Mouse (Mus musculus) testis, postnatal 10 days (tissue): ENCODE data around the gene Rapgef5.

ENCODE experiments used
- DNase-seq: peaks from one replicate; pipeline ENCODE4 v3.0.0; 2021; ENCODE audit warnings: low spot score

Rapgef5 gene

DNA sequence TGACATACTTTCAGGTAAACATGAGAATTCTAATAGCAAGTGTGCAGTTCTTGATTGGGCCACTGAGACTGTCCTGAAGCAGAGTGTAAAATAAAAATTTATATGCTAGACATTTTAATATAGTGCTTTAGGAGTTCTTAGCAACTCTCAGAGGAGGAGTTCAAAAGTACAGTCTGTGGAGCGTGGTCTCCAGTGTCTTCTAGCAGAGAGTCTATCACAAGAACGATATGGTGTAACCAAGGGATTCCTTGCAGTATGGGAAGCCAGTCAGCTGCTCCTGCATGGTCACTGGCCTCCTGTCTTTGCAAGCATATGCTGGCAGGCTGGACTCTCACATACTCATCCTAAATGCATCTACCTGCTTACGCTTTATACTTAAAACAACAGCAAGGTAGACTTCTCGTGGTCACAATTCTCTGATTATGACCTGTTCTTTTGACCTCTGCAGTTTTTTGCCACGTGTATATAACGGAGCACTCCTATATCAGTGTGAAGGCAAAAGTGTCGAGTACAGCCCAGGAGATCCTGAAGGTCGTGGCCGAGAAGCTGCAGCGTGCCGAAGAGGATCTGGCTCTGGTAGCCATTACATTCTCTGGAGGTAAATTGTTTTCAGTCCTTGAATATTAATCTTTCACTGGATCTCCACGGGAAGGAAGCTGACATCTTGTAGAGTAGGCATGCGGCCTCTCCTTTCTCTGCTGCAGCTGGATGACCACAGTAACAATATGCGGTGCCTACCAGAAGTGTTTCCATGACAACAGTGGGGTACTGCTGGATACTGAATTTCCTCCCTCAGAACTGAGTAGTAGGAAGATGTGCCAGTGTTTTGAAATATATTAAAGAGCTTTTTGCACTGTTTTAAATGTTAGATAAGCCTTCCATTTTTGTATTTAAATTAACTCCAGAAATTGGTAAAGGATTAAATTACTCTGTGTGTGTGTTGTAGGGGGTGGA, 204.8 kb downstream of the Rapgef5 start:
- no peak for DNase-seq

DNA sequence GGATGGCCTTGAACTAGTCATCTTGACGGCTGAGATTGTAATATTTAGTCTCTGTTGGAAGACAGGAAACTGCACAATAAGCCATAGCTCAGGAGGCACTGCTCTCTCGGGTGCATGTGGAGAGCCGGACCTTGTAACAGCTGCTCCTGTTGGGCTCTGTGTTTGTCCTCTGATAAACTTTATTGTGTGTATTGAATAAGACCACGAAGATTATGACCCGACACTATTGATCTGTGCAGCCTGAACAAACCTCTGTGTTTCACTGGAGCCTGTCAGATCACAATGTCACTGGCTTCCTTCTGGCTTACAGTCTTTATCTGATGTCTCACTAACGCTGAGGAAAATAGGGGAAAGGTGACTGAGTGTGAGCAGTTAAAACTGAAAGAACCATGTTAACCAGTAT, 205.5 kb downstream of the Rapgef5 start:
- DNase-seq = no peak

DNA sequence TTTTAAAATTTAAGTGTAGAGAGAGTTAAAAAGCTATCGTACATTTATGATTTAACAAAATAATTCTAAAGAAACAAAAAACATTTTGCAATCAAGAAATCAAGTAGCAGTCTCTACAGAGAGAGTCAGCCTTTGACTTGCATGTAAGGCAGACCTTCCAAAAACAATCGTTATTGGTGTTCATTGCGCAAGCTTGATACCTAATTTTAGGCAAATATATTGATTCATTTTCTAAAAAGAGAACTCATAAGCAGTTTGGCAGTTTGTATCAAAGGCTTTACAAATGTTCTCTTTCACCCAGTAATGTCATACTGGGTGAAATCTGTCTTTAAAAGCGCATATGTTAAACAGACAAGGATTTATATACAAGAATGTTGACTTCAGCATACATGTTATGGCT, 208.7 kb downstream of the Rapgef5 start:
- DNase-seq = no peak

DNA sequence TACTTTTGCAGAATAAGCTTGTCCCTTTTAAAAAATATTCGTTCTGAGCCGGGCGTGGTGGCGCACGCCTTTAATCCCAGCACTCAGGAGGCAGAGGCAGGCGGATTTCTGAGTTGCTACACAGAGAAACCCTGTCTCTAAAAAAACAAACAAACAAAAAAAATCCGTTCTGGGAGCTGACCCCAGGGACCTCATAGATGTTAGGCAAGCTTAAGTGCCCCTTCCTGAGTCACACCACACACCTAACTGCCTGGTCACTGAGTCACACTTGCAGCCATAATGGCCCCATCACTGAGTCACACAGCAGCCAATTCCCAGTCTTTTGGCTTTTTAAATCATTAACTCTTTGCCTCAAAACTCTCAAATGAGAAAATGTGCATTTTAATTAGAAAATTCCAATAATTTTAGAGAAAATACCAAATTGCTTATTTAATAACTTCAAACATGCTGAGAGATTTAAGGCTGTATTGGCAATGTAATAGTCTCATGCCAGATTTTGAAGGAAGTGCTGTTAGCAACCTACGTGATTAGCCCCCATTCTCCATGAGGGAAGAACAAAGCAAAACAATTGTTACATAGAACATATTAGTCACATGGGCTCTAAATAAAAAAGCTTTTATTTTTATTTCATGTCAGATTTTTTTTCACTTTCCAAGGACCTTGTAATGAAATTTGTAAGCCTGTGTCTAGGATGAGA, 211.3 kb downstream of the Rapgef5 start:
- DNase-seq = no peak

DNA sequence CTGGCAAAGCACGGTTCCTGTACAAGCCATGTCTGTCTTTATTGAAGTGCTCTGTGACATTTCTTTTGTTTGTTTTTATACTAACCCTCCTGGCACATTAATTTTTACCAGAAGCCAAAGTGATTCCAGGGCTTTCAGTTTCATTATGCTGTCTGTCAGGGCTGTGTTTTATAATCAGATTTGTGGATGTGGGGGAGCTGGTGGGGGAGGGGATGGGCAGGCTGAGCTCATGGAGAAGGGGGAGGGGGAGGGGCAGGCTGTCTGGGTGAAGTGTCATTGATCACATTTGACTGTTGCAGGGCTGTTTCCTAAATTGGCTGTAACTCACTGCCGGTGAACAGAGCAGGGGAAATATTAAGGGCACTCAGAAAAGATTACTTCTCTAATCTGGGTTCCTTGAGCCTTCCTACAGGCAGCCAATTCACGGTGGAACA, 211.9 kb downstream of the Rapgef5 start:
- DNase-seq = peak; percentile 59

DNA sequence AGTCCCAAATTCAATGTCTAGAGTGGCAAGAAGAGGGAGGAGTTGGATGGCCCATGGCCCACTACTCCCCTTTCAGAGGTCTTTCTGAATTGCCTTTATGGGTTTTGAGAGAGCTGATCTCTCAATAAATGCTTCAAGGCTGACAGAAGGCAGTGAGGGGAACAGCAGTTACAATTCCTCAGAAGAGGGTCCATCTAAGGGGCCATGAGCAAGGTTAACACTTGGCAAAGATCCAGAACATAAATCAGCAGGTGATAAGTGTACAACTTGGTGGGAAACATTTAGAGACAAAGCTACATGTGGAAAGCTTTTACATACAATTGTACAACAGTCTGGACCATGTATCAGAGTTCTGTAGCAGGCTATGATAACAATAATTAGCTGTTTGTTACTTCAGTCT, 217.3 kb downstream of the Rapgef5 start:
- DNase-seq = no peak

DNA sequence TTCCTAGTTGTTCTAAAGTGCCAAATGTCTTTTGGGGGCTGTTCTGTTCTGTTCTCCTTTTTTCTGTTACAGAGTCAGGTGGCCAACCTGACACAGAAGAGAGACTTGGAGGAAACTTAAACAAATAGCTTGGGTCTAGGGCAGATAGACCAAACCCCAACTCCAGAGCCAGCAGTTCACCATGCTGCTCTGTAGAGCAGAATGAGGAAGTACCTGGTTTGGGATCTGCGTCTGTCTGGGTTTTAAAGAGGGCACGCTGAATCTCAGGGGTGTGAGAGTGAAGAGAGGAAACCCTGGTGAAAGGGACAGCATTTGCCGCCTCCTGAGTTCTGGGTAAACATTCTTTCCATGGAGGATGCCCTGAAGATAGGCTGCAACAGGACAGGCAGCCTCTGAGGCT, 219.9 kb downstream of the Rapgef5 start:
- DNase-seq = no peak

DNA sequence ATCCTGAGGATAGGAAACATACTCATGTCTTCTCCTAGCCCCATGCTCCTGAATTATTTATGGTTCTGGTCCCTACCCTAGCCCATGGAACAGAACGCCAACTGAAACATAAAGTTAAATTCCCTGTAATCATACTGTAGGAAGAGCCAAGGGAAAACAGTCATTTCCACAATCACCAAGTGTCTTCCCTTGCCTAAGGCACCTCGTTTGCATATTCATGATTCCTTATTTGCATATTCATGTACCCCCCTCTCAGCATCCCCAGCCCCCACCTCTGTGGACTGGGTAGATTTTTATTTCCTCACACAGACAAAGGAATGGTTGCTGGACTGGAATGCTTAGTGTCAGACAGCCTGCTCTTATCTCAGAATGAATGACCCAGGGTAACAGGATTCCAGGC, 220.6 kb downstream of the Rapgef5 start:
- no peak for DNase-seq

DNA sequence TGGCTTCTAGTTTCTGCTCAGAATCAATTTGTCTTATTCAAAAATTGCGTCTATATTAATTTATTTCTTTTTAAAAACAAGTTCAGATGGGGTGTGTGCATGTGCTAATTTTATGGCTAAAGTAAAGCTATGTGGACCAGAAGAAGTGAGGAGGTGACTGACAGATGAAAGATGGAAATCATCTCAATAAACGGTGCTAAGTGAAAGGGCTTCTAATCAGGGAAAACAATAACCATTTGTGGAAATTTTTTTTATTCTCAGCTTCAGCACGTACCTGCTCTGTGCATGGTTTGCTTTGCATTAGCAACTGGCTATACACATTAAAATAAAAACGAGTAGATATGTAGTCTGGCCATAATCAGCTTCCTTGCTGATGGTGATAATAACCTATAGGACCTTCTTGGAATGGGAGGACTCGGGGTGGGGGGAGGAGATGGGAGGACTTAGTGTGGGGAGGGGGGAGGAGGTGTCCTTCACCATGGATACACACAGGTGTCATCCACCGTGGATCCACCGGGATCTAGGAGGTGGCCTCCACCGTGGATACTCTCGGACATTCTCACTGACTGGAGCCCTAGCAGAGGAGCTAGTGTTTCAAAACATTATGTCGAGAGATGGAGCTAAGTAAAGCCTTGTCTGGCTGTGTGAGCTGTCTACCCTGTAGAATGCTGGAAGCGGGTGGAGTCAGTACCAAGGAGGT, 221.2 kb downstream of the Rapgef5 start:
- DNase-seq = no peak

DNA sequence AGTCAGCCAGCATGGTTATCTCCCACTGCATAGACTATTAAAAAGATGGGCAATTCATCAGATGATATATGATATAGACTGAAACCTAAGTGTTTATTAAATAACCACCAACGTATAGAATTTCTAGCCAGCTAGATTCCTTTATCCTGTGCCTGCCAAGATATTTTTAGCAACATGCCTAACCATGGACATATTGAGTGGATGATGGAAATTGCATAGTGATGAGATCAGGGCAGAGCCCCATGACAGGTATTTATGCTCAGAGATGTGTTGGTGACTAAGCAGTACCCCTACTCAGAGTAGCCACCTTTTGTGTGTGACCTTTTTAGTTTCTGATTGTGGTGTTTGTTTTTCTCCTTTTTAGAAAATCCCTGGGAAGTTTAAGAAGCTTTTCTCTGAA, 226.2 kb downstream of the Rapgef5 start:
- DNase-seq = no peak

DNA sequence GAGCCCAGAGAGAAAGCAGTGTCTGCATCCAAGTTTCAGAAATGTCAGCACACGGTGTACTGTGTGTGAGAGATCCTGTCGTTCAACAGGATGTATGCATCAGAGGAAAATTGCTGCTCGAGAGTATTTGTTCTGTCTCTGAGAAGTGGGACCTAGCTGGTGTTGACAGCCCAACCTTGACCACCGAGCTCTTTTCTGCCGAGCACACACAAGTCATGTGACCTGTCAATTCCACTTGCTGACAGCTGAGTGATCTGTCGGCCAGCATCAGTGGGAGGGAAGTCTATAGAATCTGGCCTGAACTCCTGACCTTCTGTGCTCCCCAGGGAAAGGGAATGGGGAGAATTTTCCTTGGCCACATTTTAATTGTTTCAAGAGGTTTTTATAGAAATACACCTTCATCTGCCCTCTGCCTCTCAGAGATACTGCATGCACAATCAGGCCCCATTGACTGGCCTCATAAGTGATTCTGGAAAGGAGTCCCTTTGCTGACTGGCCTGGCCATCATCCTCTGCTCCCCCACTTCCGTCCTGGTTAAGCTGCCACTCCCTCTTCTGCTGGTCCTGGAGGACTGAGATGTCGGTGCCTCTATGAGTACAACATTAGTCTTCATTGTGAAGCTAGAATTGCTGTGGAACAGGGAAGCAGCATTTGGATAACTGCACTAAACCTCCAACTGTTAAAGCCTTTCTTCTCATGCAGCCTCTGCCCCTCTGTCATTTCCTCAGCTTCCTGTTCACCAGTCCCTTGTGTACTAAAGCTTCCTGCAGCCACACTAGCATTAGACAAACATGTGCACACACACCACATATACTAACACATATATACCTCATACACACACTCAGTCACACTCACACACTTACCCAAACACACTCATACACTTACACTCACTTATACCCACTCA, 228.6 kb downstream of the Rapgef5 start:
- DNase-seq = no peak

DNA sequence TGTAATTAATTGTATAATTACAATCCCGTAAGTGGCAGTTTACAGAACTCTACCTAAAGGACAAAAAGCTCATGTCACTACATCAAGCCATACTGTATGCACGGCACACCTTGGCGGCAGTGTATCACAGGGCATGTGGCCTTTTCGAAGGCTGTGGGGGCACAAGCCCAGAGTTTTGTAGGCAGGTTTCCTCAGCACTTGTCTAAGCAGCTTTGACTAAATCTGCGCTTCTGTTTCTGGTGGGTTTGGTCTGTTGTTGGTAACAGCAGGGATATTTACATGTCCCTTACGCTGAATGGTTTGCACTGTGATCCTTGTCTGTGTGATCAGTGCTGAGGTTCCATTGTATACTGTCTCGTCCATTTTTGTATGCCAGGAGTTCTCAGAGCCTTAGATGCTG, 230.3 kb downstream of the Rapgef5 start:
- DNase-seq = no peak

DNA sequence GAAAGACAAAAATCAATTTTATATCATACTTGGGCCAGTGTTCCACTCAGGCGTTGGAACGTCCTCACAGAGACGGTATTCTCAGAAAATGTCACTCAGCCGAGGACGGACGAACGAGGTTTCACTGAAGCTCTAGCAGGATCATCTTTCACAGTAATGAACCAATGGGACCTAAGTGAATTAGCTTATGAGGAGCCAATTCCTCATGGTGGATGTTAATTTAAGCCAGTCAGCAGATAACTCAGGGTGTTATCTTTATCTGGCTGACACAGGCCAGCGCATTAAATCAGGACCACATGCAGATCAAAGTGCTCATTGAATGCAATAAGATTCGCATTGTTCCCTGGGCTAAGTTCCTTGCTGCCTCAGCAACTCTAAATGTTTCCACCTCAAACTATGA, 234.8 kb downstream of the Rapgef5 start:
- no peak for DNase-seq

DNA sequence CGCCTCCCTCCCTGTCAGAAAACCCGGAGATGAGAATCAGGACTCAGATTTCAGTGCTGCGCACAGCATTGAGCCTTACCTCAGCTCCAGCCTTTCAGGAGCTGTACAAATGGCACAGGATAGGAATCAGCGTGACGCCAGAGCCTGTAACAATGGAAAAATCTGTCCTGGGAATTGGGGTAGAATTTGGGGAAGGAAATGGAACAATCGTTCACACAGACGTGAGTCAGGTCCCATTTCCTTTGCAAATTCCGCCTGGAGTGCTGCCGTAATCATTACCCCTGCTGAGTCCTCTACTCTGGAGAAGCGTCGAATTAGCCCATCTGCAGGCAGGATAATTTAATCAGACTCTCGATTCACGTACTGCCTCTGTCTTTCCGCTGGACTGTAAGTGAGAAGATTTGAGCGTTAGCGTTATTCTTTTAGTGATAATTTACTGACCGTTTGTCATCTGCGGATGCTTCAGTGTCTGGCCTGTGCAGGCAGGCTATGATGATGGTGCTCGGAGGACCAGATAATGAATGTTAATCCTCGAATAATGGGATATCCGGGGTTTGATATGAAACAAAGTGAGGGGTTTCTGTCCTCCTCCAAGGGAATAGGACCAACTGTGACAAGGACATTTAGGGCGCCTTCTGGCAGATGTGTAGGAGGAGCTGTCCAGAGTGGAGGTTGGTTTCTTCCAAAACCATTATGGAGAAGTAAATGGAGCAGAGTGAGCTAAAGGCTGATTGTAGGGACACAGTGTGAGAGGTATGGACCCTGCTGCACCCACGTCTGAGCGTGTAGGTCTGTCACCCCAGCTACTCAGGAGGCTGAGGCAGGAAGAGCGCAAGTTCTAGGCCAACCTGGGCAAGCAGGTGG, 235.5 kb downstream of the Rapgef5 start:
- no peak for DNase-seq

DNA sequence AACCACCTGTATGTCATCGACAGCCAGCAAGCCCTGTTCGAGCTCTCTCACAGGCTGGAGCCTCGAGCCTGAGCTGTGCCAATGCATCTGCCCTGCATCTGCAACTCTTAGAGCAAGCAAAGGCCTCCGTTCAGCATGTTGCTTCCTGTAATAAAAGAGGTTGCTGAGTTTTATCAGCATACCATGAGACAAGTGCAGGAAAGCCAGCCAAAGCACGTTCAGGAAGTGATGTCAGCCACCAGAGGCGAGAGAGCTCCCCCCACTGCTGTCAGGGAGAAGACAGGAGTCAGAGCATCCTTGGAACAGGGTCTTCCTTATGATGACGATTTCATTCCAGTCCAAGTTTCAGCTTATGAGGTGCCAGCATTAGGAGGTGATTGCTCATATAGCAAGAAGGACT, 239.7 kb downstream of the Rapgef5 start:
- no peak for DNase-seq

DNA sequence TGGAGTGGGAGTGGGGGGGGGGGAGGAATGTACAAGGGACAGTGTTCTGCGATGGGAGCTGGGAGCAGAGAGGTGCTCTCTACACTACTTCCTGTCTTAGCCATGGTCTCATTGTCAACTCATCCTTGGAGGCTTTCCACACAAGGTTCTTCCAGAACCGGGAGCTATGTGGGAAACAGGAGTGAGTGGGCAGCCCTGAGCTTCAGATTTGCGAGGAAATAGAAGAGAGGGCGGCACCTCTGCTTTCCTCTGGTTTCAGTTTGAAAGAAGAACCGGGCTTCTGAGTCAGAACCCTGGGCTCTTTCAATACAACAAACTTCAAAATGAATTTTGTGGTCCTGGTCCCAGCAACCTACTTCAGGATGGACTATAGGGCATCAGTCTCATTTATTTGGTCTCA, 244.1 kb downstream of the Rapgef5 start:
- no peak for DNase-seq

DNA sequence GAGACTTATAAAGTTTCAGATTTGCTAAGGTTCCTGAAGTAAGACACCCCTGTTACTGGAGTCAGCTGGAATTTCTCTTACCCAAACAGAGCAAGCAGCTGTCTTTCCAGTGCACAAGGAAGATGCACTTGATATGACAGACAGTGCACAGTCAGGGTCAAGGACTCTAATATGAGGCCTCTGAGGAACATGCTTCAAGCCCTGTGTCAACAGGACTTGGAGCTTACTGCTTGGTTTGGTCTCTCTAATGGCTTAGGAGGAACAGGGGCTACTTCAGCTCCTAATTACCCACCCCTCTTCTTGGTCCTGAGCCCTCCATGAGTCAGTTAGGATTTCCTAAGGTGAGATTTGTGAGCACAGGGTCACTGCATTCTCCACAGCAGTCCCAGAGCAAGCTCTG, 244.6 kb downstream of the Rapgef5 start:
- no peak for DNase-seq

DNA sequence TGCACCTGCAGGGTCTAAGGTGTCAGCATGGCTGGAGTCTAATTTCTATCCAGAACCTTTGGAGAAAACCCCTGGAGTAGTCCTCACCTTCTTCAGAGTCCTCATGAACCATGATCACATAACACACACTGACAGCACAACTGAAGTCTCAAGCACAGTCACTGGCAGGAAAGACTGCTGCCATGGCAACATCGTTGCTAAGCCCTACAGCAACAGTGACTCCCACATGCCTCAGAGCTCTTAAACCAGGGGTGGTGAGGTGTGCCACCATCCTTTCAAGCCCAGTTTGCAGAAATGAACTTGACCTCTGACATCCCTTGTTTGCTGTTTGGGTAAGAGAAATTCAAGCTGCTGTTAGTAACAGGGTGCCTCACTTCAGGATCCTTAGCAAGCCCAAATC, 245.4 kb downstream of the Rapgef5 start:
- DNase-seq = no peak

DNA sequence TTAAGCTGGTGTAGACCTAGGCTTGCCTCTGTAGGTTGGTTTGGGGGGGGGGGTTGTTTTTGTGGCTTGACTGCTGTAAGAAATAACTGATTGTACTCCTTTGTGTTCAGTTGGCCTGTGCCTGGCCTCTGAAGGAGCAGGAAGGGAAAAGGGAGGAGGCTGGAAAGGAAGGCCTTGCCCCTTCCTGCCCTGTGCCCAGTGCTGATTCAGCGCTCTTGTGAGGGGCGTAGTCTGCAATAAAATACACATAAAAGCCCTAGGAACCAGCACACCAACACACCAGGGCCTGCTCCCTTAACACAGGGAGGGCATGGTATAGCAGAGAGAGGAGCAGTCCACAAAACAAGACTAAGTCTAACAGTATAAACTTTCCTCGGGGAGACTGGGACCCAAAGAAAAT, 247.0 kb downstream of the Rapgef5 start:
- DNase-seq = no peak

DNA sequence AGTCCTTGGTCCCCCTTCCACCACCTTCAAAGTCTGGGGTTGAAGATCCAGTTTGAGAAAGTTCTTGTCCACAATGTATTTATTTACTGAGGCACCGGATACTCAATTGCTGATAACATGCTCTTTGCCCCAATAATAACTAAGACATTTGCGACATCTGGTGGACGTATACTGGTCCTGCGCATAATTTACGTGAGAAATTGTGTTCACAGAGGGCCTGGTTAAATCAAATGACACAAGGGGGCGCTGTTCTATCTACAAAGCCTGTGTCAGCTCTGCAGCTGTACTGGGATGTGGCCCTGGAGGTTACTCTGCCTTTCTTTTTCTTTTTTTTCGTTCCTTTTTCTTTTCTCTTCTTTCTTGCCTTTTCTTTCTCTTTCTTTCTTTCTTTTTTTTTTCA, 248.6 kb downstream of the Rapgef5 start:
- DNase-seq = peak; percentile 73

DNA sequence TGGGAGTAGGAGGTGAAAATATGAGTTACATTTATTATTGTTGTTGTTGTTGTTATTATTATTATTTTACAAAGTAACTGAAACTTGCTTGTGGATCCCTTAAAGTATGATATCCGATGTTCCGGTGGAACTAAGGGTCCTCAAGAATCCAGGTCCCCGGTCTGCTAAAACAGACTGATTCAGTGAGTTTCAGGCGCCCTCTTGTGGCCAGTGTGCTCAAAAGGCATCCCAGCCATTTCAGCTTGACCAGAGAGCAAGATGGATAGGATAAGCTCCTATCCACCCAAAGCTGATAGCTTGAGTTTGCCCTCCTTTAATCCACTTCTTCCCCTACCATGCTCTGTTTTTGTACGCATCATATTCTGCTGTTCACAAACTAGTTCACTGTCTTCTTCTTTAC, 252.8 kb downstream of the Rapgef5 start:
- DNase-seq = peak; percentile 88
